Mouse (Mus musculus): Measurements from ENCODE around the gene Flnb. TPM values are rescaled to one million over a fixed set of nuclear protein-coding genes. Genes with fewer than 3 reads are reported as not detected.

Flnb gene
- polyA plus RNA-seq, 1 experiment from 2014 or later, result 7.4 TPM

- H3K9ac ChIP-seq, result no peak overlapping the region
- no peaks in the 10 kb centered on the region for H3K4me1 ChIP-seq (replicated peaks)
- H3K27ac ChIP-seq, result no peak overlapping the region
- H3K36me3 ChIP-seq, result peaks cover 42% of the 10 kb centered on the region
- H3K27me3 ChIP-seq, result no peaks in the 10 kb centered on the region
- no peak for ATAC-seq (replicated peaks; ENCODE audit: insufficient number of reproducible peaks, insufficient read depth, low FRiP score, low read depth)
- no peaks in the 10 kb centered on the region for H3K9me3 ChIP-seq (replicated peaks)
- no peak overlapping the region for H3K4me3 ChIP-seq
- 86% methylated on average over 11 of the region's 11 CpGs for WGBS
- H3K4me2 ChIP-seq, result no peak overlapping the region
Observed at GRCm38 (mm10) chr14:7907058-7907457, 89.3 kb downstream of the Flnb start.

DNA sequence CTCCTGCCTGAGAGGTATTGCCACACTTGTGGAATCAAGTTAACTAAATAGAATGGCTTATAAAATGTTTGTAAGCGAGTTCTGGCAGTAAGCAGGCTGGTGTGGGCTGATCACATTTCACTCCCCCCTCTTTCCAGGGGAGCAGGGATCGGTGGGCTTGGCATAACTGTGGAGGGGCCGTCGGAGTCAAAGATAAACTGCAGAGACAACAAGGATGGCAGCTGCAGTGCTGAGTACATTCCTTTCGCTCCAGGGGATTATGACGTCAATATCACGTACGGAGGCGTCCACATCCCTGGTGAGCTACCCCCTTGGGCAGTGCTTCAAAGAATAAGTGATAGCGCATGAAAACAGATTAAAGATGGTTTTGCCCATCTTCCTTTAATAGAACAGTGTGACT is 91.7 kb downstream of the Flnb start:
- no peak for ATAC-seq (replicated peaks; ENCODE audit: insufficient number of reproducible peaks, insufficient read depth, low FRiP score, low read depth)
- Histone ChIP-seq H3K27ac (no peak overlapping the region), H3K36me3 (peaks cover 39% of the 10 kb centered on the region), H3K9me3 (replicated peaks) (no peaks in the 10 kb centered on the region), H3K9ac (no peak overlapping the region), H3K4me1 (replicated peaks) (no peaks in the 10 kb centered on the region; the same call in 1 of the 2 replicates), H3K4me2 (no peak overlapping the region), H3K4me3 (no peak overlapping the region), H3K27me3 (no peaks in the 10 kb centered on the region)
- 46% methylated on average over 10 of the region's 10 CpGs for WGBS

- H3K36me3 ChIP-seq, result peaks cover 37% of the 10 kb centered on the region
- H3K4me2 ChIP-seq, result no peak overlapping the region
- no peak for ATAC-seq (replicated peaks; ENCODE audit: insufficient number of reproducible peaks, insufficient read depth, low FRiP score, low read depth)
- 69% methylated on average over 7 of the region's 7 CpGs for WGBS
- no peaks in the 10 kb centered on the region for H3K27me3 ChIP-seq
- H3K27ac ChIP-seq, result no peak overlapping the region
- H3K9me3 ChIP-seq (replicated peaks), result no peaks in the 10 kb centered on the region
- H3K4me1 ChIP-seq (replicated peaks), result no peaks in the 10 kb centered on the region; the same call in 1 of the 2 replicates
- no peak overlapping the region for H3K9ac ChIP-seq
- H3K4me3 ChIP-seq, result no peak overlapping the region
Observed at GRCm38 (mm10) chr14:7913842-7914241, 96.1 kb downstream of the Flnb start.

- peaks cover 40% of the 10 kb centered on the region for H3K36me3 ChIP-seq
- no peak for ATAC-seq (replicated peaks; ENCODE audit: insufficient number of reproducible peaks, insufficient read depth, low FRiP score, low read depth)
- no peak overlapping the region for H3K4me3 ChIP-seq
- H3K4me1 ChIP-seq (replicated peaks), result no peaks in the 10 kb centered on the region; the same call in 1 of the 2 replicates
- H3K9me3 ChIP-seq (replicated peaks), result no peaks in the 10 kb centered on the region
- no peak overlapping the region for H3K27ac ChIP-seq
- no peak overlapping the region for H3K9ac ChIP-seq
- no peak overlapping the region for H3K4me2 ChIP-seq
- WGBS, result 73% methylated on average over 4 of the region's 4 CpGs
- H3K27me3 ChIP-seq, result no peaks in the 10 kb centered on the region
Observed at GRCm38 (mm10) chr14:7914461-7914860, 96.7 kb downstream of the Flnb start.

- Histone ChIP-seq H3K27ac (no peak overlapping the region), H3K36me3 (peaks cover 40% of the 10 kb centered on the region), H3K4me2 (no peak overlapping the region), H3K9me3 (replicated peaks) (no peaks in the 10 kb centered on the region), H3K4me1 (replicated peaks) (peaks cover 3% of the 10 kb centered on the region; the same call in 1 of the 2 replicates), H3K4me3 (no peak overlapping the region), H3K9ac (no peak overlapping the region), H3K27me3 (no peaks in the 10 kb centered on the region)
- 78% methylated on average over 6 of the region's 6 CpGs for WGBS
- ATAC-seq (replicated peaks; ENCODE audit: insufficient number of reproducible peaks, insufficient read depth, low FRiP score, low read depth), result no peak
Observed at GRCm38 (mm10) chr14:7918150-7918991, 100.6 kb downstream of the Flnb start.

- peaks cover 46% of the 10 kb centered on the region for H3K36me3 ChIP-seq
- H3K9me3 ChIP-seq (replicated peaks), result no peaks in the 10 kb centered on the region
- no peaks in the 10 kb centered on the region for H3K27me3 ChIP-seq
- 80% methylated on average over 5 of the region's 5 CpGs for WGBS
- H3K4me2 ChIP-seq, result no peak overlapping the region
- no peak overlapping the region for H3K4me3 ChIP-seq
- no peak for ATAC-seq (replicated peaks; ENCODE audit: insufficient number of reproducible peaks, insufficient read depth, low FRiP score, low read depth)
- H3K27ac ChIP-seq, result no peak overlapping the region
- no peak overlapping the region for H3K9ac ChIP-seq
- peaks cover 3% of the 10 kb centered on the region; the same call in 1 of the 2 replicates for H3K4me1 ChIP-seq (replicated peaks)
Observed at GRCm38 (mm10) chr14:7919309-7919708, 101.6 kb downstream of the Flnb start.

GRCm38 (mm10) chr14:7919921-7920320 is 102.2 kb downstream of the Flnb start:
- Histone ChIP-seq H3K9ac (no peak overlapping the region), H3K4me2 (no peak overlapping the region), H3K27me3 (no peaks in the 10 kb centered on the region), H3K4me3 (no peak overlapping the region), H3K36me3 (peaks cover 48% of the 10 kb centered on the region), H3K9me3 (replicated peaks) (no peaks in the 10 kb centered on the region), H3K27ac (no peak overlapping the region), H3K4me1 (replicated peaks) (peaks cover 3% of the 10 kb centered on the region; the same call in 1 of the 2 replicates)
- 65% methylated on average over 4 of the region's 4 CpGs for WGBS
- no peak for ATAC-seq (replicated peaks; ENCODE audit: insufficient number of reproducible peaks, insufficient read depth, low FRiP score, low read depth)

DNA sequence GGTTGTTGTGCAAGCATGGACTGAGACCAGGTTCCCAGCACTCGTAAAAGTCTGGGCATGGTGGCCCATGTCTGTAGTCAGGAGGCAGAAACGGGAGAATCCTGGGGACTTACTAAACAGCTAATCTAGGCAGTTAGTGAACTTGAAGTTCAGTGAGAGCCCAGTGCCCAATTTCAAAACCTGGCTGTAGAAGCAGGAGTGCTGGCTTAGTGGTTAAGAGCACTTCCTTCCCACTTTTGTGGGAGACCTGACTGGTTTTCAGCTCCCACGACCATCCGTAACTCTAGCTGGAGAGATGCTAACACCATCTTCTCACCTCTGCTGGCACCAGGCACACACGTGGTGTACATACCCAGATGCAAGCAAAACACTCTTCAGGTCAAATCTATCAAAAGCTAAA is 103.7 kb downstream of the Flnb start:
- Histone ChIP-seq H3K4me2 (no peak overlapping the region), H3K4me1 (replicated peaks) (peaks cover 3% of the 10 kb centered on the region; the same call in 1 of the 2 replicates), H3K4me3 (no peak overlapping the region), H3K9me3 (replicated peaks) (no peaks in the 10 kb centered on the region), H3K27ac (no peak overlapping the region), H3K27me3 (no peaks in the 10 kb centered on the region), H3K36me3 (peaks cover 43% of the 10 kb centered on the region), H3K9ac (no peak overlapping the region)
- WGBS, result 76% methylated on average over 5 of the region's 5 CpGs
- ATAC-seq (replicated peaks; ENCODE audit: insufficient number of reproducible peaks, insufficient read depth, low FRiP score, low read depth), result no peak

DNA sequence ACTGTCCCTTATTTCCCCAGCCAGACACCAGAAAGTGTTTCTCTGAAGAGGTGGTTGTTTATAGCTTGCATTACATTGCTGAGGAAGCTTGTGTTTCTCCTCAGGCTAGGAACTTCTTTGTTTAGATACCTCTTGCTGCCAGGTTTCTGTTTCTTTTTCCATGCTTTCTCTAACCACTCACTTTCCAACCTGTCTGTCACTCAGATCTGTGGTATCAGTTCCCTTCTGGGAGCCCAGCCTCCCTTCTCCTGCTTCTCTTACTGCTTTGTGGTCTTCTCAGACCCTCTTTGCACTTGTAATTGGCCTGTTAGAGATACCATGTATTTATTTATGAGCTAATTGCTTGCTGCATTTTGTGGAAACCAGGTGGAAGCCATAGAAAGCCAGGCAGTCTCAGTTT is 105.9 kb downstream of the Flnb start:
- Histone ChIP-seq H3K9me3 (replicated peaks) (no peaks in the 10 kb centered on the region), H3K4me1 (replicated peaks) (peaks cover 3% of the 10 kb centered on the region; the same call in 1 of the 2 replicates), H3K27me3 (no peaks in the 10 kb centered on the region), H3K27ac (no peak overlapping the region), H3K9ac (no peak overlapping the region), H3K36me3 (peaks cover 32% of the 10 kb centered on the region), H3K4me3 (no peak overlapping the region), H3K4me2 (no peak overlapping the region)
- no peak for ATAC-seq (replicated peaks; ENCODE audit: insufficient number of reproducible peaks, insufficient read depth, low FRiP score, low read depth)

DNA sequence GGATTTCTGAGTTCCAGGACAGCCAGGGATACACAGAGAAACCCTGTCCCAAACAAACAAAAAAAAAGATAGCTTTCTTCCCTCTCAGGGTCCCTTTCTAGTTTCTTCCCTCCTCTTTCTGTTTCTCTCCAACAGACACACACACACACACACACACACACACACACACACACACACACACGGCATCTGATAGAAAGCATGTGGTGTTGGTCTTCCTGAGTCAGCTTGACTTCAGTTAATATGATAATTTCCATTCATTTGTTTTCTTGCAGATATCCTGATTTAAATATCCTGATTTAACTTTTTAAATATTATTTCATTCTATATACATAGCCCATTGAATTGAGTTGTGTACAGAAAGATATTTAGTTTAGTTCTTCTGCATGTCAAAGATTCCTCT is 110.6 kb downstream of the Flnb start:
- WGBS, result 71% methylated on average over 1 of the region's 1 CpGs
- Histone ChIP-seq H3K4me2 (no peak overlapping the region), H3K27ac (no peak overlapping the region), H3K4me3 (no peak overlapping the region), H3K9ac (no peak overlapping the region), H3K9me3 (replicated peaks) (no peaks in the 10 kb centered on the region), H3K4me1 (replicated peaks) (no peaks in the 10 kb centered on the region), H3K36me3 (peaks cover 41% of the 10 kb centered on the region), H3K27me3 (no peaks in the 10 kb centered on the region)
- no peak for ATAC-seq (replicated peaks; ENCODE audit: insufficient number of reproducible peaks, insufficient read depth, low FRiP score, low read depth)

DNA sequence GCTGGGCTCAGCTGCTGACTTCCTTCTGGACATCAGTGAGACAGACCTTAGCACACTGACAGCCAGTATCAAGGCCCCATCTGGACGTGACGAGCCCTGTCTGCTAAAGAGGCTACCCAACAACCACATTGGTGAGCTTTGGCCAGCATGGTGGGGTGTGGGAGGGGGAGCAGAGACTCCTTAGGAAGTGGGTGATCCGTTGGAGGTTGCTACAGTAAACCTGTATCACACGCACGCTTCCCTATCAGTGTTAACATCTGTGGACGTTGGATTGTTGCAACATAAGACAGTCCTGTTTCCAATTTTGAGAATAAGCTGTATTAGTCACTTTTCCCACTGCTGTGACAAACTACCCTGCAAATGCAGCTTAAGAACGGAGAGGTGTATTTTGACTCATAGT is 111.3 kb downstream of the Flnb start:
- WGBS, result 69% methylated on average over 7 of the region's 7 CpGs
- H3K9ac ChIP-seq, result no peak overlapping the region
- no peaks in the 10 kb centered on the region for H3K9me3 ChIP-seq (replicated peaks)
- no peaks in the 10 kb centered on the region for H3K4me1 ChIP-seq (replicated peaks)
- no peak for ATAC-seq (replicated peaks; ENCODE audit: insufficient number of reproducible peaks, insufficient read depth, low FRiP score, low read depth)
- no peak overlapping the region for H3K27ac ChIP-seq
- no peak overlapping the region for H3K4me3 ChIP-seq
- peaks cover 42% of the 10 kb centered on the region for H3K36me3 ChIP-seq
- no peak overlapping the region for H3K4me2 ChIP-seq
- H3K27me3 ChIP-seq, result no peaks in the 10 kb centered on the region

- Histone ChIP-seq H3K27ac (no peak overlapping the region), H3K9ac (no peak overlapping the region), H3K4me3 (no peak overlapping the region), H3K27me3 (no peaks in the 10 kb centered on the region), H3K36me3 (peaks cover 44% of the 10 kb centered on the region), H3K4me1 (replicated peaks) (no peaks in the 10 kb centered on the region; the same call in 1 of the 2 replicates), H3K4me2 (no peak overlapping the region), H3K9me3 (replicated peaks) (no peaks in the 10 kb centered on the region)
- ATAC-seq (replicated peaks; ENCODE audit: insufficient number of reproducible peaks, insufficient read depth, low FRiP score, low read depth), result no peak
- 85% methylated on average over 4 of the region's 4 CpGs for WGBS
Observed at GRCm38 (mm10) chr14:7932151-7932550, 114.4 kb downstream of the Flnb start.
